Mouse (Mus musculus): Measurements from ENCODE around the gene Nfatc3. TPM values are rescaled to one million over a fixed set of nuclear protein-coding genes. Genes with fewer than 3 reads are reported as not detected.

Nfatc3 gene
- total and polyA plus RNA-seq, 2 experiments from 2014 or later, result 2.9 to 24.0 TPM

DNA sequence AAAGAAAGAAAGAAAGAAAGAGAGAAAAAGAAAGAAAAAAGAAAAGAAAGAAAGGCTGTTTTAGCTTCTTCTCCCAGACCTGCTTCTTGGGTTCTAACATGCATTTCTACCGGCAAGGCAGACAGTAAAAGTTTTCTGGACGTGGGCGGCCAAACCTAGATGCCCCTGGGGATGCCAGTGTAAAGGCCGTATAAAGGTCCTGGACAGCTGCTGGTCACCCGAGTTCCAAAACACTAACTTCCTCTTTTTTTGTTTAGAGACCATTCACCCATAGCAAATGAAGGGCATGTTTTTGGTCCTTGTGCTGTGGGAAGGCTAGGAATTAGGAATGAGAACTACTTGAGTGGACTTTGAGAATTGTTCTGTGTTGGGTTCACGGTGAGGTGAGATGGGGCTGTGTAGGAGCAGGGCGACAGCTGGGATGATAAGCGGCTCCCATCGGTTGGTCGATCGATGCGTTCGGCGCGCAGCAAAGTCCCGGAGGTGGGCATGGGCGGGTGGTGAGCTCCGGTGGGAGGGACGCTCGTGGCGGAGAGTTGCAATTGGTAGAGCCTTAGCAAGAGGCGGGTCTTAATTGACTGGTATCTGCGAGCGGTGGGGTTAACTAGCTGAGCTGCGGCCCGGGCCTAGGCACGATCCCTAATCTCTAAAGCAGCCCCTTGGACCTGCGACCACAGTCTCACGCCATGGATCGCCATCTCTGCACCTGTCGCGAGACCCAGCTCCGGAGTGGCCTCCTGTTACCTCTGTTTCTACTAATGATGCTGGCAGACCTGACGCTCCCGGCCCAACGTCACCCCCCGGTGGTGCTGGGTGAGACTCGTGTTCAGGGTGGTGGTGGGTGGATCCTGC lies 91.4 kb downstream of the Nfatc3 start, which contains the start of gene Pla2g15:
Gene Pla2g15 (plus strand): TSS at position 599 of the 852 bp plus-strand sequence.
- peak within 1 kb of the TSS; percentile 82 for H3K4me3 ChIP-seq (ENCODE audit: low read length)
- TF ChIP-seq CTCF (IDR thresholded peaks at IDR 0.05; ENCODE audit: low read depth), result 0 out of 2 replicates have a peak, but pooled peaks have one; percentile 3
- H3K36me3 ChIP-seq (ENCODE audit: insufficient read depth, low read length), result no peaks in the 10 kb centered on the region
- ATAC-seq (peak; percentile 98), DNase-seq (ENCODE audit: low spot score) (peak; percentile 94)
- peaks cover 11% of the 10 kb centered on the region for H3K4me1 ChIP-seq (ENCODE audit: insufficient read depth, low read length)
- H3K9me3 ChIP-seq (ENCODE audit: low read length), result no peaks in the 10 kb centered on the region
- H3K4me2 ChIP-seq (ENCODE audit: low read depth, low read length), result peak within 1 kb of the TSS; percentile 57
- no peak within 1 kb of the TSS for H3K27ac ChIP-seq
- H3K27me3 ChIP-seq (ENCODE audit: insufficient read depth, low read length), result no peaks in the 10 kb centered on the region
- WGBS, result under 1% methylated on average over 38 of the region's 38 CpGs
- H3K9ac ChIP-seq (replicated peaks; ENCODE audit: low read length), result peak within 1 kb of the TSS; percentile 79

DNA sequence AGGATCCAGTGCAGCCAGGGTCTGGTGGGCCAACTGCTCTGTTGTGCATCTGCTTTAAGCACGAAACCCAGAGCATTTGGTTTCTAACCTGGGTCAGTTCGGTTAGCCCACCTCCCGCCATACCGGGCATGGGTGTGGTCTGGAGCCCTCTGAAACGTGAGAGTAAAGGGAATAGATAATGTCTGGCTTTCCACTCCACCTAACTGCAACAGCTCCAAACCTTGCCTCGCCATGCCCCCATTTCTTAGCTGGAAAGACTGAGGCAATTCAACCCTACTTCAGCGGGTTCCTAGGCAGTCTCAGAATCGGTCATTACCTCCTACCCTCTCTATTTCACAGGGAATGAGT lies 92.0 kb downstream of the Nfatc3 start:
- DNase-seq (ENCODE audit: low spot score), result no peak
- TF ChIP-seq CTCF (IDR thresholded peaks at IDR 0.05; ENCODE audit: low read depth), result no peak
- H3K36me3 ChIP-seq (ENCODE audit: insufficient read depth, low read length), result no peaks in the 10 kb centered on the region
- H3K27ac ChIP-seq, result no peak overlapping the region
- peak overlapping the region; percentile 82 for H3K4me3 ChIP-seq (ENCODE audit: low read length)
- peak overlapping the region; percentile 79 for H3K9ac ChIP-seq (replicated peaks; ENCODE audit: low read length)
- H3K4me2 ChIP-seq (ENCODE audit: low read depth, low read length), result peak overlapping the region; percentile 57
- H3K9me3 ChIP-seq (ENCODE audit: low read length), result no peaks in the 10 kb centered on the region
- 17% methylated on average over 8 of the region's 8 CpGs for WGBS
- no peaks in the 10 kb centered on the region for H3K27me3 ChIP-seq (ENCODE audit: insufficient read depth, low read length)
- ATAC-seq, result no peak
- peaks cover 11% of the 10 kb centered on the region for H3K4me1 ChIP-seq (ENCODE audit: insufficient read depth, low read length)

DNA sequence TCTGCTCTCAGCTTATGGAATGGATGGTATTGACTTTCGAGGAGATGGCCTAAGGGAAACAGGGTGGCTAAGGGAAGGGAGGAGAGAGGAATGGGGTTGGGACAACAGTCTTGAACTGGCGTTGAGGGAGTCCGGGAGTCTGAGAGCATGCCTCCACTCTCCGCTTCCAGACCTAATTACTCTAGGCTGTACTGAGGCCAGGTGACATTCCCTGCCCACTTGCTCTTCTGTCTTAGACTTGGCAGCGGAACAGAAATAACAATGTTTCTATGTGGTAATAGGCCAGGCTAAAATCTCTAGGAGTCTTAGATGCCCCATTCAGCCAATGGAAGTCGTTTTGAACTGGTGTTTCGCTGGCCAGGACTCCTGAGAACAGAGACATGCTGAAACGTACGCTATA lies 92.4 kb downstream of the Nfatc3 start:
- peaks cover 11% of the 10 kb centered on the region for H3K4me1 ChIP-seq (ENCODE audit: insufficient read depth, low read length)
- H3K27me3 ChIP-seq (ENCODE audit: insufficient read depth, low read length), result no peaks in the 10 kb centered on the region
- TF ChIP-seq CTCF (IDR thresholded peaks at IDR 0.05; ENCODE audit: low read depth), result no peak
- peak overlapping the region; percentile 82 for H3K4me3 ChIP-seq (ENCODE audit: low read length)
- H3K27ac ChIP-seq, result no peak overlapping the region
- H3K9me3 ChIP-seq (ENCODE audit: low read length), result no peaks in the 10 kb centered on the region
- peak overlapping the region; percentile 57 for H3K4me2 ChIP-seq (ENCODE audit: low read depth, low read length)
- ATAC-seq (no peak), DNase-seq (ENCODE audit: low spot score) (no peak)
- peak overlapping the region; percentile 79 for H3K9ac ChIP-seq (replicated peaks; ENCODE audit: low read length)
- 69% methylated on average over 9 of the region's 9 CpGs for WGBS
- no peaks in the 10 kb centered on the region for H3K36me3 ChIP-seq (ENCODE audit: insufficient read depth, low read length)

DNA sequence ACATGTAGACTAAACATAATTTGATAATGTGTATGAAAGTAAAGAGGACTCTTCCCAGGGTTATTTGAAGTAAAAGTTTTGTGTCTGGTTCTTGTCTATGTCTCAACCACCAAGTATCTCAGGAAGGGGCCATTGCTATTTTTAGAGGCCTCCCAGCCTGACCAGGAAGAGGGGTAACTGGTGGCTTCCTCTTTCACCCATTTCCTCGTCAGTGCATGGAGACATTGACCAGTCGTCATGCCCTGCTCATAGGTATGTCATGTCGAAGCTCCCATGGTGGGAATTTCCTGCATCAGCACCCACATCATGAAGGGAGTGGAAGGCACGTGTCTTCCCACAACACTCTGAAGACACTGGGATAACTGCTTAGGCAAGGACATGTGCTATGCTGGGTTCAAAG lies 94.2 kb downstream of the Nfatc3 start:
- H3K27ac ChIP-seq, result no peak overlapping the region
- H3K9ac ChIP-seq (replicated peaks; ENCODE audit: low read length), result no peak overlapping the region
- peaks cover 11% of the 10 kb centered on the region for H3K4me1 ChIP-seq (ENCODE audit: insufficient read depth, low read length)
- H3K27me3 ChIP-seq (ENCODE audit: insufficient read depth, low read length), result no peaks in the 10 kb centered on the region
- DNase-seq (ENCODE audit: low spot score), result no peak
- ATAC-seq, result no peak
- TF ChIP-seq CTCF (IDR thresholded peaks at IDR 0.05; ENCODE audit: low read depth), result no peak
- no peaks in the 10 kb centered on the region for H3K9me3 ChIP-seq (ENCODE audit: low read length)
- no peak overlapping the region for H3K4me2 ChIP-seq (ENCODE audit: low read depth, low read length)
- WGBS, result 81% methylated on average over 4 of the region's 4 CpGs
- H3K36me3 ChIP-seq (ENCODE audit: insufficient read depth, low read length), result peaks cover 3% of the 10 kb centered on the region; the same call in 1 of the 2 replicates
- no peak overlapping the region for H3K4me3 ChIP-seq (ENCODE audit: low read length)

DNA sequence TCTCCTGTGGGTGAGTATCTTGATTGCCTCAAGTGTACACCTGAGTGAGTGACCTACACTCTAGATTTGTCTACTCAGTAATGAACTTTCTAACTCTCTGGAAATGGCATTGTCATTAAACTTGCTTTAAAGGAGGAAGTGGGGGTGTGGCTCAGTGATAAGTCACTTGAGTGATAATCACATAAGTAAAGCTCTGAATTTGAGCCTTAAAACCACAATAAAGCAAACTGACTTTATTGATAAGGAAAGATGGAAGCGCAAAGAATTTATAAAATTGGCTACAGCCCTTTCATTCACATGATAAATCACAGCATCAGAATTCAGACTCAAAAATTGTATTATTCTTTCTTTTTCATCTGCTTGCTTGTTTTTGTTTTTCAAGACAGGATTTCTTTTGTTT lies 98.8 kb downstream of the Nfatc3 start:
- Histone ChIP-seq H3K4me3 (ENCODE audit: low read length) (no peak overlapping the region), H3K27me3 (ENCODE audit: insufficient read depth, low read length) (no peaks in the 10 kb centered on the region), H3K27ac (no peak overlapping the region), H3K4me2 (ENCODE audit: low read depth, low read length) (no peak overlapping the region), H3K36me3 (ENCODE audit: insufficient read depth, low read length) (peaks cover 12% of the 10 kb centered on the region; the same call in 1 of the 2 replicates), H3K4me1 (ENCODE audit: insufficient read depth, low read length) (no peaks in the 10 kb centered on the region), H3K9me3 (ENCODE audit: low read length) (no peaks in the 10 kb centered on the region), H3K9ac (replicated peaks; ENCODE audit: low read length) (no peak overlapping the region)
- no peak for TF ChIP-seq CTCF (IDR thresholded peaks at IDR 0.05; ENCODE audit: low read depth)
- 97% methylated on average over 1 of the region's 1 CpGs for WGBS
- no peak for DNase-seq (ENCODE audit: low spot score)
- no peak for ATAC-seq

DNA sequence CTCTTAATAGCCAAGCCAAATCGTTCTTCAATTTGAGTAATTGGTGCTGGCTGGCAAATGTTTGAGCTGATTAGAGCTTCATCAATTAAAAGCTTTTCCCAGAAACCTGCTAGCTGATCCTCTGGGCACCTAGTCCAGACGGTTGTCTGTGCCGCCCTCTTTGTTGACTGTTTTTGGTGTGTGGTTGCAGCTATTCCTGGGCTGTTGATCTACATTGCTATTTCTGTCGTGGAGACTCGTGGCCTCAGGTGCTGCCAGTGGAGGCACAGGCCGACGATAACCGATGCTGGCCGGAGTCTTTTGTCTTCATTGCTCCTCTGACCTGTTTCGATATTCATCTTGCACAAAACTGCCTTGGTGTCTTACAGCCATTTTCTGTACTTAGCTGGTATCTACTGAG lies 99.7 kb downstream of the Nfatc3 start:
- no peak overlapping the region for H3K9ac ChIP-seq (replicated peaks; ENCODE audit: low read length)
- H3K27ac ChIP-seq, result no peak overlapping the region
- no peaks in the 10 kb centered on the region for H3K9me3 ChIP-seq (ENCODE audit: low read length)
- 90% methylated on average over 10 of the region's 10 CpGs for WGBS
- H3K4me1 ChIP-seq (ENCODE audit: insufficient read depth, low read length), result no peaks in the 10 kb centered on the region
- peaks cover 21% of the 10 kb centered on the region; the same call in 1 of the 2 replicates for H3K36me3 ChIP-seq (ENCODE audit: insufficient read depth, low read length)
- no peak for ATAC-seq
- no peak overlapping the region for H3K4me3 ChIP-seq (ENCODE audit: low read length)
- no peaks in the 10 kb centered on the region for H3K27me3 ChIP-seq (ENCODE audit: insufficient read depth, low read length)
- no peak overlapping the region for H3K4me2 ChIP-seq (ENCODE audit: low read depth, low read length)
- DNase-seq (ENCODE audit: low spot score), result no peak
- no peak for TF ChIP-seq CTCF (IDR thresholded peaks at IDR 0.05; ENCODE audit: low read depth)

DNA sequence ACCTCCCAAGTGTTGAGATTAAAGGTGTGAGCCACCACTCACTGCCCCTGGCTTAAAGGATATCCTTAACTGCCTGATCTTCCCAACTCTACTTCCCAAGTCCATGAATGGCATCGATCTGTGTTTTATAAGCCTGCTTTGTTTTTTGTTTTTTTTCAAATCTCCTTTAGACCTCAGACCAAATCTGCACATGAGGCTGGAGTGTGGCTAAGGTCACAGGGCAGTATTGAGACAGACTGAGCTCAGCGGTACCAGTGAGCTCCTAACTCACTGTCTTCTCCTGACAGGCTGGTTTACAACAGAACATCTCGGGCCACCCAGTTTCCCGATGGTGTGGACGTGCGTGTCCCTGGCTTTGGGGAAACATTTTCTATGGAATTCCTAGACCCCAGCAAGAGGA lies 101.2 kb downstream of the Nfatc3 start:
- DNase-seq (ENCODE audit: low spot score) (no peak), ATAC-seq (no peak)
- TF ChIP-seq CTCF (IDR thresholded peaks at IDR 0.05; ENCODE audit: low read depth), result no peak
- Histone ChIP-seq H3K9ac (replicated peaks; ENCODE audit: low read length) (no peak overlapping the region), H3K36me3 (ENCODE audit: insufficient read depth, low read length) (peaks cover 31% of the 10 kb centered on the region; the same call in 1 of the 2 replicates), H3K4me2 (ENCODE audit: low read depth, low read length) (no peak overlapping the region), H3K27ac (no peak overlapping the region), H3K9me3 (ENCODE audit: low read length) (no peaks in the 10 kb centered on the region), H3K4me3 (ENCODE audit: low read length) (no peak overlapping the region), H3K27me3 (ENCODE audit: insufficient read depth, low read length) (no peaks in the 10 kb centered on the region), H3K4me1 (ENCODE audit: insufficient read depth, low read length) (no peaks in the 10 kb centered on the region)
- WGBS, result 91% methylated on average over 6 of the region's 6 CpGs

Measured in hindbrain, postnatal 0 days (tissue).